Mouse (Mus musculus) olfactory bulb, adult 2 months (tissue): Measurements from ENCODE around the gene Qk.

ENCODE experiments used
- CTCF ChIP-seq: fragments of 200-500 bp; IDR thresholded peaks from 2 replicates; pipeline ENCODE4 v1.5.1; 2012; ENCODE audit warnings: low read depth, mild to moderate bottlenecking, low read length, moderate library complexity; ENCODE audit not compliant: insufficient read depth
- POLR2A ChIP-seq: fragments of 200-500 bp; IDR thresholded peaks from 2 replicates; pipeline ENCODE4 v1.6.1; 2012; ENCODE audit warnings: mild to moderate bottlenecking, low read depth, low read length, moderate library complexity; ENCODE audit not compliant: insufficient read depth

GRCm38 (mm10) chr17:10177096-10177495, 142.6 kb downstream of the Qk start:
- no peak for TF ChIP-seq CTCF
- TF ChIP-seq POLR2A, result no peak
